Mouse (Mus musculus) gastrocnemius, adult 8-10 months (tissue): Measurements from ENCODE around the gene Zfp566. TPM values are rescaled to one million over a fixed set of nuclear protein-coding genes. Genes with fewer than 3 reads are reported as not detected.
"Not testable (repeated sequence)": the region's sequence is repeated elsewhere in the genome, so short reads cannot be mapped to it uniquely, and the experiment has no call there.

Source experiments
- DNase-seq, 2 experiments: peaks; one replicate each; pipeline ENCODE4 v3.0.0; 2022; ENCODE audit warnings: low spot score in 2 of 2
- total RNA-seq, 4 experiments: library from RNA; stranded (reverse); gene quantifications; 2 replicates each; pipeline ENCODE4 v1.2.4; 2022

The Zfp566 gene
- 1 to 10 TPM; 2.3 to 3.7 (median 3.0) TPM for total RNA-seq

GRCm38 (mm10) chr7:30090092-30090969 lies at the start of gene Zfp566, which contains the start of gene Gm26920:
Zfp566 (minus strand) TSS chr7:30090527.
Gm26920 (minus strand) TSS chr7:30090410.
- peak; percentile 94 to 96 for DNase-seq

GRCm38 (mm10) chr7:30136826-30137225 lies 46.5 kb upstream of the Zfp566 start:
- DNase-seq = no peak

GRCm38 (mm10) chr7:30132396-30132795 lies 42.1 kb upstream of the Zfp566 start:
- DNase-seq = no peak

GRCm38 (mm10) chr7:30129900-30130299 lies 39.6 kb upstream of the Zfp566 start:
- no peak for DNase-seq

- DNase-seq = no peak
These were observed 31.8 kb upstream of the Zfp566 start for GRCm38 (mm10) chr7:30122188-30122530.

DNA sequence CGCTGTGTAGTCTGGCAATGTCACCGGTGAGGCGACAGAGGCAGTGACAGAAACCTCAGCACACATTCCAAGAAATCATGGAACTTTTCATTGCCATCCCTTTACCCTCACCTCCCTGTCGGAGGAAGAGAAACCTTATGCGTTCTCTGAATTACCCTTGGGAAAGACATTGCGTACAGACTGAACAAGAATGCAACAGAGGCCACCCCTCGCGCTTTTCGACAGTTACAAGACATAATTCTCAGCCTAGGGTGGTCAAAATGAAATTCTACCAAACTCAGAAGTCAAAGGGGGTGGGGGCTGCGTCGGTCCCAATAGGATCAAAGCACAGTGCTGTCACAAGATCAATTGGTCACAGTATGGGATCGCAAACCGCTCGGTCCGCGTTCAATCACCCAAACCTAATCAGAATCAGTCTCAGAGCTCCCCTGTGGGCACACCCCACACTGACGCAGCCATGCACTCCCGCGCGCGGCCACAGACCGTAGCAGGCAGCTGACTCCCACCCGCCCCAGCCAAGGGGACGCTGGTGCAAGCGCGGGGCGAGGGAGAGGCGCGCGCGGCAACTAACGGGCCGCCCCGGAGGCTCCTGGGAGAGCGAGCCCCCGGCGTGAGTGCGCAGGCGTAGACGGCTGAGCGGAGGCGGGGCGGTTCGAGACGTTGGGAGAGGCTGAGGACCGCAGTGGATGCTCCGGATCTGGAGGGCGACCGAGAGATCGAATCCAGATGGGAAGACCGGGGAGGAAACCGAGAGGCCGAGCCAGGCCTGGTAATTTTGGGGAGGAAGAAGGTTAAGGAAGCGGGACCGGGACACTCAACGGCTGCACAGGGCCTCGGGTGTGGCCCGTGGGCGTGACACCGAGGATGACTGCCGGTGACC lies 31.2 kb upstream of the Zfp566 start, which contains the start of gene Zfp382:
Gene Zfp382 (plus strand): TSS at position 635 of the 880 bp plus-strand sequence.
- DNase-seq = peak; percentile 73 to 84

GRCm38 (mm10) chr7:30117935-30118334 lies 27.6 kb upstream of the Zfp566 start:
- not testable (repeated sequence) for DNase-seq

- DNase-seq = no peak
These were observed 25.7 kb upstream of the Zfp566 start for GRCm38 (mm10) chr7:30116076-30116475.

GRCm38 (mm10) chr7:30099297-30099696 lies 9.0 kb upstream of the Zfp566 start:
- no peak for DNase-seq

DNA sequence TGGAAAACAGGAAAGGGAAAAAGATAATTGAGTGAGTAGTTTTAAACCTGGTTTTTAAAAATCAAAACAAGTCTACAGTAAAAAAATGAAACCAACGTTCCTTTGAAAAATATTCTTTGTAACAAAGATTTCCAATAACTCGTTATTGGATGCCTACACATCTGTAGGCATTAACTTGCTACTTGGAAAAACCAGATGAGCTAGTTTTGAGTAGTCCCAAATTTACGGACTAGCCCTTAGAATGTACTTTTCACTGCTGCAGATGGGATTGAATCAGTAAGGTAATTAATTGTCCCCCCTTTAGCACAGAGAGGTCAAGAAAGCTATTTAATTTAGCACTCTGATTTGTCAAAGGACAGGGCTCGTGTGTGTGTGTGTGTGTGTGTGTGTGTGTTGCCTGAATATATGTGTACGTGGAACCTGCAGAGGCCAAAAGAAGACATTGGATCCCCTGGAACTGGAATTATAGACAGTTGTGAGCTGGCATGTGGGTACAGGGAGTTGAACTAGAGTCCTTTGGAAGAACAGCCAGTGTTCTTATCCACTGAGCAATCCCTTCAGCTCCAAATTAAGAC lies 5.3 kb upstream of the Zfp566 start:
- DNase-seq = no peak

GRCm38 (mm10) chr7:30094646-30095429 lies 4.5 kb upstream of the Zfp566 start, which contains the start of gene Zfp260:
Zfp260 (plus strand) TSS chr7:30094777.
- DNase-seq = peak; percentile 79 to 85

DNA sequence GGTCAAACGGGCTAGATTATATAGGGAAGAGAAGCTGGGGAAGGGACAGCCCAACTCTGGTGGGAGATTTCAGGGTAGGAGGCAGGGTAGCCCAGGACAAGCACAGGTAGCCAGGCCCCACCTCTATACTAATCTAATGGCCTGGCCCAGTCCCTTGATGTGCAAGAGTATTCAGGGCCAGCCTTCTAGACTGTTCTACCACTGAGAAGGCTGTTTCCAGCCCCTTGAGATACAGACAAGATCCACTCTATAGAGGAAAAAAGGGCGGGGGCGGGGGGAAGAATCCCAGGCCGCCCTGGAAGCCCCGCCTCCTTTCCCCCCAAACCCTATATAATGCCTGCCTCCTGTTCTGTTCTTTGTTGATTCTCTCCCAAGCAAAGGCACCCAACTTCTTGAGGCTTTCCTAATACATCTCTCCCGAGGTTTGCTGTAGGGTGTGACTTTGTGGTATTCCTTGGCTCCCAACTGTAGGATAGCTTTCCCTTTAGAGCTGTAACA lies 3.6 kb upstream of the Zfp566 start:
- no peak for DNase-seq

DNA sequence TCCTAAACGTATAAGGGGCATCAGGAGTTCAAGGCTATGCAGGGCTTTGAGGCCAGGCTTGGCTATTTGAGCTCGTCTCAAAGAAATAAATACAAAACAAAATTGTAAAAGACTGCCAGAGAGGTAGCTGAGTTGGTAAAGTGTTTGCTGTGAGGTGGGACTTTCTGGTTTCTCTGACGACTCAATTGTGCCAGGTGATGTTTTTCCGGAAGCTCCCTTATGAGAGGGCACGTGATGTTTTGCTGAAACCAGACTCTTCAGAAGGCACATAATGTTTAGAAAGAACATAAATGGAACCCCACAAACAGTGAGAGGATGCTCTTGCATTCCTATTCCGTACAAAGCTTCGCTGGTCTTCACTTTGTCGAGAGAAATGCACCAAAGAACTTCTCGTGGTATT lies 2.3 kb upstream of the Zfp566 start:
- DNase-seq = no peak

- DNase-seq = no peak
These were observed 751 bp upstream of the Zfp566 start for GRCm38 (mm10) chr7:30090970-30091585.

GRCm38 (mm10) chr7:30089405-30089804 lies 922 bp downstream of the Zfp566 start:
- no peak for DNase-seq

- no peak for DNase-seq
These were observed 3.8 kb downstream of the Zfp566 start for GRCm38 (mm10) chr7:30086524-30086923.

GRCm38 (mm10) chr7:30072146-30073028 lies 17.9 kb downstream of the Zfp566 start, which contains the start of gene Zfp82:
Zfp82 (minus strand) TSS chr7:30072900.
- peak; percentile 54 to 79 for DNase-seq

DNA sequence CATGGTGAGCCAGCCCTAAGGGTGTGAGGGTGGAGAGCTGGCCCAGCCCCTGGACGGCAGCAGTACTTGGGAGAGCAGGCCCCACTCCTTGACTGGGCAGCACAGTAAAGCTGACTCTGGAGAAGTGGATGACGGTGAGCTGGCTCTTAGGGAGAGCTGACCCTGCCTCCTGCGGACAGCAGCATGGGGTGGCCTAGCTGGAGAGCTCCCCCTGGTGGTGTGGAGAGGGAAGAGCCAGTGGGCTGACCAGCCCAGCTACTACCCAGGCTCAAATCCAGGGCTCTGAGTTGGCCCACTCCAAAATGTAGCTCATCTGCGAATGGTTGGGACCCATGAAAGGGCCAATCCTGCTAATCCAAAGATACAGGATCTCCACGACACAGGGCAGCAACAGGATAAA lies 25.7 kb downstream of the Zfp566 start:
- DNase-seq = no peak

- DNase-seq = no peak
These were observed 27.8 kb downstream of the Zfp566 start for GRCm38 (mm10) chr7:30062478-30062877.
